Mouse (Mus musculus): ENCODE results near the gene Gm29666.

DNA sequence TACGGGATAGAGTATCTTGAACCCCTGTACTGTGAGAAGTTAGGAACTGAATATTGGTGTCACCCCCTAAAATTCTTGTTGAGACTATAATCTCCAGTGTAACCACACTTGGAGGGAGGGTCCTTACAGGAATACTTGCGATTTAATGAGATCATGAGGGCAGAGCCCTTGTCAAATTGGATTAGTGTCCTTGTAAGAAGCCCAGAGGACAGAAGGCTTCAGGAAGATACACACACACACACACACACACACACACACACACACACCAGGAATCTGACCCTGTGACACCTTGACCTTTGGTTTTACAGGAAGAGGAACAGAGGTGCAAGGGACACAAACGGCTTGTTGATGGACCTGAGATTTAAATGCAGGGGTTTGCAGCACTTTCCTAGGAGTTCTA is 28.6 kb downstream of the Gm29666 start:
- TF ChIP-seq POLR2A (IDR thresholded peaks at IDR 0.05; ENCODE audit: insufficient read depth, low read depth, low read length) (no peak), CTCF (IDR thresholded peaks at IDR 0.05; ENCODE audit: insufficient read depth, low read depth, low read length) (no peak)

All from olfactory bulb, adult 2 months (tissue).